Mouse (Mus musculus) inflammation-experienced regulatory T-cells, adult 6 months (primary cell): Measurements from ENCODE around the gene Iars2. TPM values are rescaled to one million over a fixed set of nuclear protein-coding genes. Genes with fewer than 3 reads are reported as not detected.
"Not testable (repeated sequence)": the region's sequence is repeated elsewhere in the genome, so short reads cannot be mapped to it uniquely, and the experiment has no call there.

Source experiments
- ATAC-seq: one replicate; pipeline ENCODE4 v1.8.0; 2017
- polyA plus RNA-seq, 3 experiments: library from polyadenylated mRNA; unstranded; fragments of 100-300 nt; shearing (Covaris generic); gene quantifications; one replicate each; pipeline ENCODE4 v1.2.1; 2017

Iars2 gene
- polyA plus RNA-seq, 3 experiments from 2014 or later = 8.6 to 10.9 (median 9.7) TPM

GRCm38 (mm10) chr1:185331364-185331763, 2.2 kb upstream of the Iars2 start:
- no peak for ATAC-seq

DNA sequence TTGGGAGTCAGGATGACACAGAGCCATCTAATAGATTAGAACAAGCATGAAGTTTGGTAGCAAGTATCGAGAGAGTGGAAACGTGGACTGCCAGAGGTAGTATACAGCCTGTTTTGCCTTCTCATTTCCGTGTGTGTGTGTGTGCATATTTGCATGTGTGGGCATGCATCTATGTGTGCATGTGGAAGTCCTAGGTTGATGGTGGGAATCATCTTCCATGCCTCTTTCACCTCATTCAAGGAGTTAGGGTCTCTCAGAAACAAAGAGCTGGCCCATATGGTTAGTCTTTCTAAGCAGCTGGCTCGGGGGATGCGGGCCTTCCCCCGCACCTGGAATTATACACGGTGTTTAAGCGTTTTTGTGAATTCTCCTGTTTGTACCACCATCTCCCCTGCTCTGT, 655 bp upstream of the Iars2 start:
- ATAC-seq = no peak

GRCm38 (mm10) chr1:185327754-185328345, 1.3 kb downstream of the Iars2 start:
- not testable (repeated sequence) for ATAC-seq

- ATAC-seq = no peak
Measured at GRCm38 (mm10) chr1:185315846-185316568, 13.2 kb downstream of the Iars2 start.

GRCm38 (mm10) chr1:185314546-185314945, 14.7 kb downstream of the Iars2 start:
- ATAC-seq = no peak

DNA sequence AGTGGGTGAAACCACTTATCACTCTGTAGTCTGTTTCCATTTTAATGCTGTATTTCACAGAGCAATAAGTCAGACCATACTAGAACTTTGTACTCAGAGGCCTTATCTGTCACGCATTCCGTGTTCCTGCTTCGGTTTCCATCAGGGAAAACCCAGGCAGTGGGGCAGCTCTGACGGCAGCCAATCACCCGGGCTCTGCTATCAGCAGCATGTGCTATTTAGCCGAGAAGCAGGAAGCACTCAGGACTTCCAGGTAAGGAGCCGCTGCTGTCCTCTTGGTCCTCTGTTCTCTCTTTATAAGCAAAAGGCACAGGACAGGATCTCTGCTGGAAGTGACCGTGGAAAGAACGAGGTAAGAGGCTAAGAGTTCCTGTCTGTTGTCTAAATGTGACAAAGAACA, 17.2 kb downstream of the Iars2 start:
- ATAC-seq = no peak

- ATAC-seq = no peak
Measured at GRCm38 (mm10) chr1:185308908-185309307, 20.3 kb downstream of the Iars2 start.

DNA sequence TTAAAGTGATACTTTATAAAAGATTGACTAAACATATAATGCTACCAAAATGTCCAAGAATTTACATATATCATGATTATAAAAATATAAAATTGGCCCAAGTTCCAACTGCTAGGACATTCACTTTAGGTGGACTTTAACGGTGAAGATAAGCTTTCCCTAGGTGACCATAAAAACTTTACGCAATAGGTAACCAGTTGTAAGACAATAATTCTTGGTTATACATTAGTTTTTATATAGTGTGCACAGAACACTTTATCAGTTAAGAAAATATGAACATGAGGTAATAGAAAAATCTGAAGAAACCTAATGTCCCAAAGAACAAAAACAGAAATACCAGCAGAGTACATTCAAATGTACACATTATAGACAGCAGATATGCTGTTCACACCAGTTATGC, 20.9 kb downstream of the Iars2 start:
- ATAC-seq = no peak

- no peak for ATAC-seq
Measured at GRCm38 (mm10) chr1:185307645-185308044, 21.6 kb downstream of the Iars2 start.

GRCm38 (mm10) chr1:185306836-185307235, 22.4 kb downstream of the Iars2 start:
- ATAC-seq = no peak

GRCm38 (mm10) chr1:185302816-185303215, 26.4 kb downstream of the Iars2 start:
- no peak for ATAC-seq

DNA sequence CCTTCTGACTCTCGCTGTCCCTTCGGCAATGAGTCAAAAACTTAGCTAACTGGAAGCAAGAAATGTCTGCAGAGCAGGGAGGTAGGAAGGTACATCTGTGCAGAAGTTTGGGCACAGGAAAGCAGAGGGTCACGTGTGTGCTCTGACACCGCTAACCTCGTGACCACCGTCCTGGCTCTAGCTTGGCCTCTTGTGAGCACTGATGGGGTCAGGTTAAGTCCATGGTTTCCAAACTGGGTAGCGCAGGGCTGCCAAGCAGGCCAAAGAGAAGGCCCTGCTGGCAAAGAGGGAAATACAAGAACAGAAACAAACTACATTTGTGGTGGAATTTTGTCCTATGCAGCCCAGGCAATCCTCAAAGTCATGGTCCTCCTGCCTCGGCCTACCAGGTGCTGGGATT, 30.7 kb downstream of the Iars2 start:
- ATAC-seq = no peak

DNA sequence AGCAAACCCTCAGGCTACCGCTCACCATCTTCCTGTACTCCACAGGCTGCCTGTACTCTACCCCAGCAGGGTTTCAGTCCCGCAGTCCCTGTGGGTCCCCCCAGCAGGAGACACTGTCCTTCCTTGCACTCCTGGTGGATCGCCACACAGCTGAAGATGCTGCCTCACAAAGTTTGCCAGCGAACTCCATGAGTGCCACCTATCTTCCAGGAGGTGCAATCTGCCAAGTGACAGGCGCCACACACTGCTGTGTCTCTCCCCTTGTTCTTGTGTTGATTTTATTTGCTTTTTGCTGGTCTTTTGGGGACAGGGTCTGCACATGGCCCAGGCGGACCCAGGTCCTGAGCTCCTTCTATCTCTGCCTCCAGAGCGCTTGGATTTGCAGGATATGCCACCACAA, 32.3 kb downstream of the Iars2 start:
- no peak for ATAC-seq

DNA sequence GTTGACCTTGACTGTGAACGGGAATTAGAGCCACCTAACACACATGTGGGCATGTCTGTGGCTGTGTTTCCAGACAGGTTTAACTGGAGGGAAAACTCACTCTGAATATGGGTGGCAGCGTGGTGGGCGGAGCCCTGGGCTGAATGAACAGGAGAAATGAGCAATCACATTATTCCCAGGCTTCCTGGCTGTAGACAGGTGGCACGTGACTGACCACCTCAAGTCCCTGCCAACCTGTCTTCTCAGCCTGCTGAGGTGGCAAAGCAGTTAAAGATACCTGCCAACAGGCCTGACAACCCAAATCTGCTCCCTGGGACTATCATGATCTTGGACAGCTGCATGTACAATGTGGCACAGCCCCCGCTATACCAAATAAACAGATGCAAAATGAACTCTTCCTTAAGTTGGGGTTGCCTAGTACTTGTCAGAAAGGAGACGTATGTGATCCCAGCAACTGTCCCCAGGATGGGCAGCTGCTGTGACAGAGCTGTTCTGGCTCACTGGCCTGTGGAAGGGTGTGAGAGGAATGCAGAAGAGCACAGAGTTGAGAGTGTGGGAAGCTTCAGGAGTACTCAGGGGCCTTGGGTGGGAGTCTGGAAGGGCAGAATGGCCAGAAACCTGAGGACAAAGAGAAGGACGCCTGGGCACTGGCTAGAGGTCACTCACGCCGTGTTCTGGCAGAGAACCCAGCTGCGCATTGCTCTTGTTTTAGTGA, 36.4 kb downstream of the Iars2 start:
- no peak for ATAC-seq

- ATAC-seq = no peak
Measured at GRCm38 (mm10) chr1:185291336-185291735, 37.9 kb downstream of the Iars2 start.

- ATAC-seq = no peak
Measured at GRCm38 (mm10) chr1:185289231-185289630, 40.0 kb downstream of the Iars2 start.

- ATAC-seq = no peak
Measured at GRCm38 (mm10) chr1:185287066-185287465, 42.1 kb downstream of the Iars2 start.

DNA sequence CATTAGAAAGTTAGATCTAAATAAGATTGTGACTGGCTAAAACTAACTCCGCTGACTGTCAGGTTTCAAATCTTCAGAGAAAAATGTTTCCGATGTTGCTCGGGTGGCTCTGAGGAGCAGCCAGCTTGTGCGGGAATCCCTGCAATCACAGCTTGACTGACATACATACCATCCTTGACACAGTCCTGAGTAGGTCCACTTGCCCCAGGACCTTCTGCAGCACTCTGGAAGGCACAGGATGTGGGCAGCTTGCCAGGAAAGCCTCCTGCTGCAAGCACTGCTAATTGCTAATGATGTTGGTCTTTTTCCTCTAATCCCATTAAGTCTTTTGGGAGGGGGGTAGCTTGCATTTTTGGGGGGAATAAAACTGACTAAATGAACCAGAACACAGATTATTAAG, 44.0 kb downstream of the Iars2 start:
- no peak for ATAC-seq

- no peak for ATAC-seq
Measured at GRCm38 (mm10) chr1:185284740-185285139, 44.5 kb downstream of the Iars2 start.

- no peak for ATAC-seq
Measured at GRCm38 (mm10) chr1:185283247-185283646, 45.9 kb downstream of the Iars2 start.

DNA sequence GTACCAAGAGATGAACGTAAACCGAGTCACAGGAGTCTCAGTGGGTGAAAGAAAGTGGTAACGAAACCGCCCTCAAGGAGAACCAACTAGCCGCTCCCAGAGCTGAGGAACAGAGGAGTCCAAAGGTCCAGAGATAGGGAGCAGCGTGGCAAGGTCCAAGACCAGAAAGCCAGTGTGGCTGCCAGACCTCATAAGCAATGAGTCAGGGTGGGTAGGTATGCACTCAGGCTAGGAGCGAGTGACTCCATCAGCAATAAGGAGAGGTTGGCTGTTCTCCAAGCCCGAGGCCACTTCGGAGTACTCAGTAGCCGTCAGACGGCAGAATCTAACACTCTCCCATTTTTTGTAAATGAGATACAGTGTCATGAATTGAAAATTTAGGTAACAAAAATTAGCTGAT, 46.4 kb downstream of the Iars2 start:
- no peak for ATAC-seq

GRCm38 (mm10) chr1:185280616-185281015, 48.6 kb downstream of the Iars2 start:
- ATAC-seq = no peak

DNA sequence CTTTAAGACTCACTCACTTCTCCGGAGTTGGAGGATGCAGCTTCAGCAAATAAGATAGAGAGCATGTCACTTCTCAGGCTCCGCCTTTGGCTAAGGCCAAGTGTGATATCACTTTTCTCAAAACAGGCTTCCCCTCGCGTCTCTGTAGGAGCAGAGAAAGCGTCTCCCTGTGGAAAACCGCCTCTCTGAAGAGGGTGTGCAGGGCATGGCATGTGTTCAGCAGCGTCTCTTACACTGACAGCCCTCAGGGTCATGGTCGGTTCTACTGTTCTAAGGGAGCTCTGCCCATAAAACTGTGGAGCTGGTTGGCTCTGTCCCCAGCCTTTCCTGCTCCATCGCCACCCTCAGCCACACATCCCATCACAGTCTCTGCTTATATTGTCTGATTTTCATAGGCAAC, 49.9 kb downstream of the Iars2 start:
- ATAC-seq = no peak

DNA sequence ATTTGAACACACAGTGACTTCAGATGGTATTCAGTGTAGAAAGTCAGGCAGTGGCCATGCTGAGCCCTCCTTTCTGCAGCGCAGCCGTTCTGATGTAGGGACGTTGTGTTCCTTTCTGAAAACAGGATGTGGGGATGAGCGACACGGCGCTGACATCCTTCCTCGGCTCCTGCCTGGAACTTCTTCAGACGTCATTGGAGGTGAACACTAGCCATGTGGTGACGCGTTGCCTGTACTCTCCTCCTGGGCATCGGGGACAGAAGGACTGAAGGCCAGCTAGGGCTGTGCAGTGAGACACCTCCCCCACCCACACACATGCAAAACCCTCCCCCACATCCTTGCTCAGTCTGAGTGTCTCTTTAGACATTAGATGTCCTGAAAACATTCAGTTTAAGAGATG, 52.2 kb downstream of the Iars2 start:
- no peak for ATAC-seq
